Mouse (Mus musculus): ENCODE data around the gene Ubap1l. TPM values are rescaled to one million over a fixed set of nuclear protein-coding genes. Genes with fewer than 3 reads are reported as not detected.

Gene Ubap1l
- polyA plus RNA-seq, 1 experiment from 2014 or later = 0.30 TPM

- Histone ChIP-seq H3K4me3 (no peak overlapping the region), H3K27me3 (ENCODE audit: low read depth, poor library complexity, severe bottlenecking) (no peaks in the 10 kb centered on the region), H3K9me3 (replicated peaks) (no peaks in the 10 kb centered on the region), H3K36me3 (no peaks in the 10 kb centered on the region), H3K4me1 (no peaks in the 10 kb centered on the region), H3K27ac (no peak overlapping the region)
- WGBS = 83% methylated on average over 15 of the region's 15 CpGs
- no peak for DNase-seq (ENCODE audit: low spot score)
Observed at GRCm38 (mm10) chr9:65404331-65405183, 43.7 kb downstream of the Ubap1l start.

- DNase-seq (ENCODE audit: low spot score) = no peak
- Histone ChIP-seq H3K36me3 (no peaks in the 10 kb centered on the region), H3K27me3 (ENCODE audit: low read depth, poor library complexity, severe bottlenecking) (no peaks in the 10 kb centered on the region), H3K4me3 (no peak overlapping the region), H3K4me1 (no peaks in the 10 kb centered on the region), H3K27ac (no peak overlapping the region), H3K9me3 (replicated peaks) (no peaks in the 10 kb centered on the region)
- 88% methylated on average over 2 of the region's 2 CpGs for WGBS
Observed at GRCm38 (mm10) chr9:65405184-65405449, 44.3 kb downstream of the Ubap1l start.

- WGBS = 89% methylated on average over 5 of the region's 5 CpGs
- no peak overlapping the region for H3K4me3 ChIP-seq
- H3K4me1 ChIP-seq = no peaks in the 10 kb centered on the region
- H3K27ac ChIP-seq = no peak overlapping the region
- DNase-seq (ENCODE audit: low spot score) = no peak
- H3K36me3 ChIP-seq = no peaks in the 10 kb centered on the region
- no peaks in the 10 kb centered on the region for H3K27me3 ChIP-seq (ENCODE audit: low read depth, poor library complexity, severe bottlenecking)
- no peaks in the 10 kb centered on the region for H3K9me3 ChIP-seq (replicated peaks)
Observed at GRCm38 (mm10) chr9:65407327-65407726, 46.5 kb downstream of the Ubap1l start.

GRCm38 (mm10) chr9:65407861-65408260 lies 47.0 kb downstream of the Ubap1l start:
- Histone ChIP-seq H3K27me3 (ENCODE audit: low read depth, poor library complexity, severe bottlenecking) (no peaks in the 10 kb centered on the region), H3K27ac (no peak overlapping the region), H3K36me3 (no peaks in the 10 kb centered on the region), H3K4me1 (no peaks in the 10 kb centered on the region), H3K4me3 (no peak overlapping the region), H3K9me3 (replicated peaks) (no peaks in the 10 kb centered on the region)
- DNase-seq (ENCODE audit: low spot score) = no peak
- WGBS = 75% methylated on average over 3 of the region's 3 CpGs

- Histone ChIP-seq H3K36me3 (no peaks in the 10 kb centered on the region), H3K27ac (no peak overlapping the region), H3K27me3 (ENCODE audit: low read depth, poor library complexity, severe bottlenecking) (no peaks in the 10 kb centered on the region), H3K4me3 (no peak overlapping the region), H3K9me3 (replicated peaks) (no peaks in the 10 kb centered on the region), H3K4me1 (no peaks in the 10 kb centered on the region)
- 74% methylated on average over 5 of the region's 5 CpGs for WGBS
- no peak for DNase-seq (ENCODE audit: low spot score)
Observed at GRCm38 (mm10) chr9:65408871-65409295, 48.0 kb downstream of the Ubap1l start.

- no peak for DNase-seq (ENCODE audit: low spot score)
- Histone ChIP-seq H3K4me1 (no peaks in the 10 kb centered on the region), H3K4me3 (no peak overlapping the region), H3K36me3 (no peaks in the 10 kb centered on the region), H3K27ac (no peak overlapping the region), H3K27me3 (ENCODE audit: low read depth, poor library complexity, severe bottlenecking) (no peaks in the 10 kb centered on the region), H3K9me3 (replicated peaks) (no peaks in the 10 kb centered on the region)
- 96% methylated on average over 8 of the region's 8 CpGs for WGBS
Observed at GRCm38 (mm10) chr9:65410378-65410777, 49.5 kb downstream of the Ubap1l start.

- no peaks in the 10 kb centered on the region for H3K9me3 ChIP-seq (replicated peaks)
- no peak overlapping the region for H3K4me3 ChIP-seq
- no peak overlapping the region for H3K27ac ChIP-seq
- 72% methylated on average over 3 of the region's 3 CpGs for WGBS
- no peaks in the 10 kb centered on the region for H3K4me1 ChIP-seq
- H3K36me3 ChIP-seq = no peaks in the 10 kb centered on the region
- no peak for DNase-seq (ENCODE audit: low spot score)
- H3K27me3 ChIP-seq (ENCODE audit: low read depth, poor library complexity, severe bottlenecking) = no peaks in the 10 kb centered on the region
Observed at GRCm38 (mm10) chr9:65411326-65411725, 50.5 kb downstream of the Ubap1l start.

GRCm38 (mm10) chr9:65417738-65418137 lies 56.9 kb downstream of the Ubap1l start:
- no peak overlapping the region for H3K27ac ChIP-seq
- H3K4me3 ChIP-seq = no peak overlapping the region
- WGBS = 29% methylated on average over 3 of the region's 3 CpGs
- H3K36me3 ChIP-seq = no peaks in the 10 kb centered on the region
- no peaks in the 10 kb centered on the region for H3K9me3 ChIP-seq (replicated peaks)
- no peaks in the 10 kb centered on the region for H3K27me3 ChIP-seq (ENCODE audit: low read depth, poor library complexity, severe bottlenecking)
- peaks cover 4% of the 10 kb centered on the region; the same call in 1 of the 2 replicates for H3K4me1 ChIP-seq
- no peak for DNase-seq (ENCODE audit: low spot score)

GRCm38 (mm10) chr9:65419633-65420032 lies 58.8 kb downstream of the Ubap1l start:
- Histone ChIP-seq H3K4me1 (peaks cover 10% of the 10 kb centered on the region), H3K27me3 (ENCODE audit: low read depth, poor library complexity, severe bottlenecking) (no peaks in the 10 kb centered on the region), H3K9me3 (replicated peaks) (no peaks in the 10 kb centered on the region), H3K4me3 (no peak overlapping the region), H3K36me3 (no peaks in the 10 kb centered on the region), H3K27ac (no peak overlapping the region)
- no peak for DNase-seq (ENCODE audit: low spot score)
- 77% methylated on average over 3 of the region's 3 CpGs for WGBS

GRCm38 (mm10) chr9:65422760-65423501 lies 62.1 kb downstream of the Ubap1l start, which contains the start of gene Slc51b:
Gene Slc51b (minus strand): TSS chr9:65422955.
- H3K36me3 ChIP-seq = no peaks in the 10 kb centered on the region
- no peaks in the 10 kb centered on the region for H3K9me3 ChIP-seq (replicated peaks)
- H3K4me3 ChIP-seq = no peak within 1 kb of the TSS
- WGBS = 84% methylated on average over 11 of the region's 11 CpGs
- no peak for DNase-seq (ENCODE audit: low spot score)
- no peak within 1 kb of the TSS for H3K27ac ChIP-seq
- no peaks in the 10 kb centered on the region for H3K27me3 ChIP-seq (ENCODE audit: low read depth, poor library complexity, severe bottlenecking)
- peaks cover 9% of the 10 kb centered on the region; the same call in 1 of the 2 replicates for H3K4me1 ChIP-seq

GRCm38 (mm10) chr9:65424393-65424792 lies 63.6 kb downstream of the Ubap1l start:
- H3K27ac ChIP-seq = no peak overlapping the region
- WGBS = 30% methylated on average over 3 of the region's 3 CpGs
- DNase-seq (ENCODE audit: low spot score) = no peak
- H3K4me1 ChIP-seq = peaks cover 8% of the 10 kb centered on the region; the same call in 1 of the 2 replicates
- H3K27me3 ChIP-seq (ENCODE audit: low read depth, poor library complexity, severe bottlenecking) = no peaks in the 10 kb centered on the region
- H3K36me3 ChIP-seq = no peaks in the 10 kb centered on the region
- no peak overlapping the region; the same call in 1 of the 2 replicates for H3K4me3 ChIP-seq
- no peaks in the 10 kb centered on the region for H3K9me3 ChIP-seq (replicated peaks)

- no peak for DNase-seq (ENCODE audit: low spot score)
- Histone ChIP-seq H3K4me3 (no peak overlapping the region), H3K27me3 (ENCODE audit: low read depth, poor library complexity, severe bottlenecking) (no peaks in the 10 kb centered on the region), H3K4me1 (peaks cover 8% of the 10 kb centered on the region; the same call in 1 of the 2 replicates), H3K36me3 (no peaks in the 10 kb centered on the region), H3K9me3 (replicated peaks) (no peaks in the 10 kb centered on the region), H3K27ac (no peak overlapping the region)
- WGBS = 87% methylated on average over 2 of the region's 2 CpGs
Observed at GRCm38 (mm10) chr9:65427511-65427910, 66.7 kb downstream of the Ubap1l start.

- WGBS = 91% methylated on average over 5 of the region's 5 CpGs
Observed at GRCm38 (mm10) chr9:65428003-65428402, 67.2 kb downstream of the Ubap1l start.

More at GRCm38 (mm10) chr9:65428003-65428402, 67.2 kb downstream of the Ubap1l start:
- H3K9me3 ChIP-seq (replicated peaks) = no peaks in the 10 kb centered on the region
- DNase-seq (ENCODE audit: low spot score) = no peak
- H3K36me3 ChIP-seq = no peaks in the 10 kb centered on the region
- peaks cover 8% of the 10 kb centered on the region; the same call in 1 of the 2 replicates for H3K4me1 ChIP-seq
- no peak overlapping the region for H3K4me3 ChIP-seq
- H3K27ac ChIP-seq = no peak overlapping the region
- no peaks in the 10 kb centered on the region for H3K27me3 ChIP-seq (ENCODE audit: low read depth, poor library complexity, severe bottlenecking)
